Mouse (Mus musculus): ENCODE data around the gene Car1.

Gene Car1

GRCm38 (mm10) chr3:14808211-14808610 lies at the start of gene Car1:
Gene Car1, minus strand, starts transcription at chr3:14808368.
- Histone ChIP-seq H3K9me3 (ENCODE audit: low read length) (no peaks in the 10 kb centered on the region), H3K4me1 (replicated peaks; ENCODE audit: low read depth, low read length) (no peaks in the 10 kb centered on the region), H3K36me3 (ENCODE audit: insufficient read depth, low read length) (no peaks in the 10 kb centered on the region), H3K27me3 (ENCODE audit: insufficient read depth, low read length) (no peaks in the 10 kb centered on the region), H3K4me3 (replicated peaks; ENCODE audit: low read length) (no peak within 1 kb of the TSS)
- TF ChIP-seq CTCF (conservative IDR thresholded peaks at IDR 0.05; ENCODE audit: low read length): no peak
- no peak for TF ChIP-seq NANOG (IDR thresholded peaks at IDR 0.05; ENCODE audit: borderline replicate concordance, low read length)

DNA sequence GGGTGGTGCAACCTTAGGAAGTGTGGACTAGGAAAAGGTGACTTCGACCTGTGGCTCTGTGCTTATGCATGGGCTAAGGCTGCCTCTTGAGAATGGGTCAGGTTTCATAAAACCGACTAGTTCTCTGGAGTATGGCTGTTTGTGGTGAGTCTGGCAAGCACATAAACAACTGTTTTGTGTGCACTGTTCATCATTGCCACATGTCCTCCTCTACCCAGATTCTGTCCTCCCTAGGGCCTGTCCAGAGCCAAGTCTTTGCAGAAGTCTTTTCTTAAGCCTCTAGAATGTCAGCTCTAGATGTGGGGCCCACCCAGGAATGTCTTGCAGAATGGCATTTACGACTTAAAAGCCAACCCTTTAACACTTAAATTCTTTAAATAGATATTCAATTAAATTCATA lies 49.7 kb upstream of the Car1 start:
- TF ChIP-seq NANOG (IDR thresholded peaks at IDR 0.05; ENCODE audit: borderline replicate concordance, low read length): no peak
- no peak for TF ChIP-seq CTCF (conservative IDR thresholded peaks at IDR 0.05; ENCODE audit: low read length)
- TF ChIP-seq POU5F1 (IDR thresholded peaks at IDR 0.05; ENCODE audit: borderline replicate concordance, low read length): no peak
- Histone ChIP-seq H3K4me1 (replicated peaks; ENCODE audit: low read depth, low read length) (peaks cover 9% of the 10 kb centered on the region), H3K9me3 (ENCODE audit: low read length) (no peaks in the 10 kb centered on the region), H3K4me3 (replicated peaks; ENCODE audit: low read length) (no peak overlapping the region), H3K27me3 (ENCODE audit: insufficient read depth, low read length) (no peaks in the 10 kb centered on the region), H3K36me3 (ENCODE audit: insufficient read depth, low read length) (no peaks in the 10 kb centered on the region)

GRCm38 (mm10) chr3:14854446-14854845 lies 46.3 kb upstream of the Car1 start:
- Histone ChIP-seq H3K4me3 (replicated peaks; ENCODE audit: low read length) (no peak overlapping the region), H3K9me3 (ENCODE audit: low read length) (peaks cover 3% of the 10 kb centered on the region), H3K36me3 (ENCODE audit: insufficient read depth, low read length) (no peaks in the 10 kb centered on the region), H3K27me3 (ENCODE audit: insufficient read depth, low read length) (no peaks in the 10 kb centered on the region), H3K4me1 (replicated peaks; ENCODE audit: low read depth, low read length) (no peaks in the 10 kb centered on the region)
- no peak for TF ChIP-seq CTCF (conservative IDR thresholded peaks at IDR 0.05; ENCODE audit: low read length)
- TF ChIP-seq POU5F1 (IDR thresholded peaks at IDR 0.05; ENCODE audit: borderline replicate concordance, low read length): no peak
- no peak for TF ChIP-seq NANOG (IDR thresholded peaks at IDR 0.05; ENCODE audit: borderline replicate concordance, low read length)

GRCm38 (mm10) chr3:14853966-14854365 lies 45.8 kb upstream of the Car1 start:
- Histone ChIP-seq H3K9me3 (ENCODE audit: low read length) (peaks cover 3% of the 10 kb centered on the region), H3K27me3 (ENCODE audit: insufficient read depth, low read length) (no peaks in the 10 kb centered on the region), H3K4me3 (replicated peaks; ENCODE audit: low read length) (no peak overlapping the region), H3K4me1 (replicated peaks; ENCODE audit: low read depth, low read length) (no peaks in the 10 kb centered on the region), H3K36me3 (ENCODE audit: insufficient read depth, low read length) (no peaks in the 10 kb centered on the region)
- TF ChIP-seq CTCF (conservative IDR thresholded peaks at IDR 0.05; ENCODE audit: low read length) (no peak), NANOG (IDR thresholded peaks at IDR 0.05; ENCODE audit: borderline replicate concordance, low read length) (no peak), POU5F1 (IDR thresholded peaks at IDR 0.05; ENCODE audit: borderline replicate concordance, low read length) (no peak)

- TF ChIP-seq CTCF (conservative IDR thresholded peaks at IDR 0.05; ENCODE audit: low read length) (no peak), NANOG (IDR thresholded peaks at IDR 0.05; ENCODE audit: borderline replicate concordance, low read length) (no peak), POU5F1 (IDR thresholded peaks at IDR 0.05; ENCODE audit: borderline replicate concordance, low read length) (no peak)
Measured at GRCm38 (mm10) chr3:14848587-14849254, 40.6 kb upstream of the Car1 start.

DNA sequence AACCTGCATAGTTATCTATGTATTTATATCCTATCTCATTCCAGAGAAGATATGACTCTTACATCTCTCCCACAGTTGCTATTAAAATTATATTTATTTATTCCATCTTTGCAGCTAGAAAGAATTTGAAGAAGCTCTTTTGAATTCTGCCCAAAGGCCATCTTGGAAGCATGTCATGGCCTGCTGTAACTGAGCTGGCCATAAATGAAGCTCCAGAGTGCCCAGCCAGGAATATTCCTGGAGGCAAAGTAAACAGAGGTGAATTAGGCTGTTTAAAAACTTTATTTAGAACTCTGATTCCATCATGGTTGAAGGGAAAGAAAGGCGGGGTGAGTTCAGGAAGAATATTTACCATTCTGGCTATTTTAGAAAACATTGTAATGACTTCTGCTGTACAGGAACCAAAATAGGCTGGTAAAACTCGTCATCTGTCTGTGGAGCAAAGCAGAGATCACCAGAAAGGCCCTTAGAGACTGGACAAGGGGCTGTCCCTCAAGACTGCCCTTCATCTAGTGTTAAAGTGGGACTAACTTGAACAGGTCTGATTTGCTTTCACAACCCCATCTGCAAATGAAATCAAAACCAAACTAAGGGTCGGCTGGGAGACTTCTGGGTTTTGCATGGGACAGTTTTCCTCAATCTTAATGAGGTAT lies 31.4 kb upstream of the Car1 start:
- Histone ChIP-seq H3K9me3 (ENCODE audit: low read length) (no peaks in the 10 kb centered on the region), H3K4me3 (replicated peaks; ENCODE audit: low read length) (no peak overlapping the region), H3K4me1 (replicated peaks; ENCODE audit: low read depth, low read length) (no peaks in the 10 kb centered on the region), H3K36me3 (ENCODE audit: insufficient read depth, low read length) (no peaks in the 10 kb centered on the region), H3K27me3 (ENCODE audit: insufficient read depth, low read length) (no peaks in the 10 kb centered on the region)
- TF ChIP-seq POU5F1 (IDR thresholded peaks at IDR 0.05; ENCODE audit: borderline replicate concordance, low read length) (no peak), NANOG (IDR thresholded peaks at IDR 0.05; ENCODE audit: borderline replicate concordance, low read length) (no peak), CTCF (conservative IDR thresholded peaks at IDR 0.05; ENCODE audit: low read length) (no peak)

More at GRCm38 (mm10) chr3:14848587-14849254, 40.6 kb upstream of the Car1 start:
- no peak overlapping the region for H3K4me3 ChIP-seq (replicated peaks; ENCODE audit: low read length)
- H3K4me1 ChIP-seq (replicated peaks; ENCODE audit: low read depth, low read length): no peaks in the 10 kb centered on the region
- H3K27me3 ChIP-seq (ENCODE audit: insufficient read depth, low read length): no peaks in the 10 kb centered on the region
- peaks cover 3% of the 10 kb centered on the region for H3K9me3 ChIP-seq (ENCODE audit: low read length)
- H3K36me3 ChIP-seq (ENCODE audit: insufficient read depth, low read length): no peaks in the 10 kb centered on the region

DNA sequence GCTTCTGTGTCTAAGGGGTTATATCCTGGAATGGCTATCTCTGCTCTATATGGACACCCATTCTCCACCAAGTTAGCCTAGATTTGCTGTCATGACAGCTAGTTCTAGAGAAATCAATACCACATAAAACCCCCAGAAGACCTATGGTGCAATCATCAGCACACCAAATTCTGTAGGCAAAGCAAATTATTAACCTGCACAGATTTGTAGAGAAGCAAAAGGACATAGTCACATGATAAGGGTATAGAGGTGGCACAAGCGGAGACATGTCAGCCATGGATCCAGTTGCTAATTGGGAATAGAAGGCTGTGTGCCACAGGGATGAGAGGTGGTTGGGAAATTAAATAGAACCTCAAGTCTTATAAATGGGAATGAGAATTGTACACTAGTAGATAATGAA lies 30.8 kb upstream of the Car1 start:
- no peaks in the 10 kb centered on the region for H3K4me1 ChIP-seq (replicated peaks; ENCODE audit: low read depth, low read length)
- no peak for TF ChIP-seq CTCF (conservative IDR thresholded peaks at IDR 0.05; ENCODE audit: low read length)
- TF ChIP-seq NANOG (IDR thresholded peaks at IDR 0.05; ENCODE audit: borderline replicate concordance, low read length): no peak
- no peak for TF ChIP-seq POU5F1 (IDR thresholded peaks at IDR 0.05; ENCODE audit: borderline replicate concordance, low read length)
- no peaks in the 10 kb centered on the region for H3K27me3 ChIP-seq (ENCODE audit: insufficient read depth, low read length)
- H3K36me3 ChIP-seq (ENCODE audit: insufficient read depth, low read length): no peaks in the 10 kb centered on the region
- no peaks in the 10 kb centered on the region for H3K9me3 ChIP-seq (ENCODE audit: low read length)
- H3K4me3 ChIP-seq (replicated peaks; ENCODE audit: low read length): no peak overlapping the region

DNA sequence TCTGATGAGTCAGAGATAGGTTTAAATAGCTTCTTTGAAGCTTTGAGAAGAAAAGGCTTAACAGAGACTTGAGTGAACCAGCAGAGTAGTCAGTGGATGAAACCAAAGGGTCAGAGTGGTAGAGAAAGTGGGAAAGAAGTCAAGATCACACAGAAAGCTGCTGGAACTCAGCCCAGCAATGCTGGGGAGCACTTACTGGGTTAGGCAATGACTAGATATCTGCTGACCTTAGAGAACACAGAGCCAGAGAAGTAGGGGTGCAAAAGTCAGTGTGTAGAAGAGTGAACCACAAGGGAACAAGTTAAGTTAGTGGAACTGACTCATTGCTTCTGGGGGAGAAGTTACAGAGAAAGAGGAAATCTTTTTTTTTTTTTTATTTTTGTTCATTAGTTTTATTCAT lies 24.6 kb upstream of the Car1 start:
- Histone ChIP-seq H3K4me1 (replicated peaks; ENCODE audit: low read depth, low read length) (no peaks in the 10 kb centered on the region), H3K36me3 (ENCODE audit: insufficient read depth, low read length) (no peaks in the 10 kb centered on the region), H3K9me3 (ENCODE audit: low read length) (no peaks in the 10 kb centered on the region), H3K27me3 (ENCODE audit: insufficient read depth, low read length) (no peaks in the 10 kb centered on the region), H3K4me3 (replicated peaks; ENCODE audit: low read length) (no peak overlapping the region)
- no peak for TF ChIP-seq NANOG (IDR thresholded peaks at IDR 0.05; ENCODE audit: borderline replicate concordance, low read length)
- TF ChIP-seq POU5F1 (IDR thresholded peaks at IDR 0.05; ENCODE audit: borderline replicate concordance, low read length): no peak
- no peak for TF ChIP-seq CTCF (conservative IDR thresholded peaks at IDR 0.05; ENCODE audit: low read length)

Measured in E14TG2a.4 (cell line).